Mouse (Mus musculus): ENCODE measurements at regions not wholly inside any gene's neighbourhood (a gene's known extent, or its start where the extent isn't known, plus 50 kb on each side); places are given as distances from the start of the nearest gene placed in this dataset.

DNA sequence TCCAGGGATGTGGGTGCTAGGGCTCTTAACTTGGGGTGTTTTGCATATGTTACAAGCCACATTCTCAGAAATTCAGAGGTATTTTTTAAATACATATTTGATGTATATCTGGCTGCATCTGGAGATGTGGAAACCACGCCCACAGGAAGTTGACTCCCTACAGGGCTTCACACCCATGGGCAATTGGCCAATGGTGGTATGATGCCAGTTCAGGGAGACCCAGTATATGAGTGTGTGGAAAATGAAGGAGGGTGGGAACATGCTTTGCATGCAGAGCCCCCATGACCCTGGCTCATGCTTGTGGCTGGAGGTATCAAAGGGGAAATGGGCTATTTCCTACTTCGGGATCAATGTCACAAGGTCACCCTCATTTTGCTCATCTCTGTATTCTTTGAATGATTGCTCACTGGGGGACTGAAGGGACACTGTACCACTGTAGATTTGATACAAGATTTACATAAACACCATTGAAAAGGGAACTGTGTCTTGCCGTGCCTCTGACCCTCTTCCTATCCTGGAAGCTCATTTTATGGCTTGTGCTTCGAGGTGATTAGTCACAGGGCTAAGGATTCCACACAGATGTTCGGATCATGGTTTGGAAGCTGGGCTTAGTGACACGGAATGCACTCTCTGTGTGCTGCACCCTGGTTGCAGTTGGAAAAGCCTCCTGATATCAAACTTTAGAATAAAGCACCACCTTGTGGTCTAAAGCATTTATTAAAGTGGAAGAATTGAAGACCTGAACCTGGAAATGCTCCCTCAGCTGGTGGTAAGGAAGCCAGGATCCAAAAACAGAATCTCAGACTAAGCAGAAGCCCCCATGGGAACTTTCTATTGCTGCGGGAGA, 56.8 kb upstream of the Edn1 start:
- 31% methylated on average over 7 of the region's 7 CpGs for WGBS
- Histone ChIP-seq H3K27me3 (ENCODE audit: control insufficient read depth, insufficient read depth, low read length) (no peaks in the 10 kb centered on the region), H3K4me3 (ENCODE audit: extremely low read depth, insufficient read depth, insufficient read length) (no peak overlapping the region), H3K4me1 (ENCODE audit: control insufficient read depth, insufficient read depth, insufficient read length) (peaks cover 5% of the 10 kb centered on the region), H3K36me3 (ENCODE audit: control insufficient read depth, insufficient read depth, low read length) (no peaks in the 10 kb centered on the region), H3K27ac (ENCODE audit: insufficient read depth, low read length) (no peak overlapping the region)
- TF ChIP-seq POLR2A (IDR thresholded peaks at IDR 0.05; ENCODE audit: low read depth, low read length) (no peak), CTCF (IDR thresholded peaks at IDR 0.05; ENCODE audit: extremely low read depth, insufficient read depth, insufficient read length, insufficient replicate concordance) (no peak)
- no peak for DNase-seq (ENCODE audit: low read depth in 1 of 2, low spot score in 2 of 2)

- no peaks in the 10 kb centered on the region for H3K36me3 ChIP-seq (ENCODE audit: control insufficient read depth, insufficient read depth, low read length)
- peak; percentile 25 to 28 for DNase-seq (ENCODE audit: low read depth in 1 of 2, low spot score in 2 of 2)
- no peak for TF ChIP-seq POLR2A (IDR thresholded peaks at IDR 0.05; ENCODE audit: low read depth, low read length)
- TF ChIP-seq CTCF (IDR thresholded peaks at IDR 0.05; ENCODE audit: extremely low read depth, insufficient read depth, insufficient read length, insufficient replicate concordance) = no peak
- peak overlapping the region; percentile 25 for H3K4me3 ChIP-seq (ENCODE audit: extremely low read depth, insufficient read depth, insufficient read length)
- WGBS = 4% methylated on average over 11 of the region's 11 CpGs
- peak overlapping the region; percentile 15; the same call in 1 of the 2 replicates for H3K27ac ChIP-seq (ENCODE audit: insufficient read depth, low read length)
- H3K27me3 ChIP-seq (ENCODE audit: control insufficient read depth, insufficient read depth, low read length) = no peaks in the 10 kb centered on the region
- H3K4me1 ChIP-seq (ENCODE audit: control insufficient read depth, insufficient read depth, insufficient read length) = peaks cover 5% of the 10 kb centered on the region
Measured at GRCm38 (mm10) chr13:42245753-42246409, 55.4 kb upstream of the Edn1 start.
